Mouse (Mus musculus): ENCODE measurements around the gene Ankrd63. TPM values are rescaled to one million over a fixed set of nuclear protein-coding genes. Genes with fewer than 3 reads are reported as not detected.

Ankrd63 gene
- polyA plus RNA-seq, 1 experiment from 2014 or later = not detected

DNA sequence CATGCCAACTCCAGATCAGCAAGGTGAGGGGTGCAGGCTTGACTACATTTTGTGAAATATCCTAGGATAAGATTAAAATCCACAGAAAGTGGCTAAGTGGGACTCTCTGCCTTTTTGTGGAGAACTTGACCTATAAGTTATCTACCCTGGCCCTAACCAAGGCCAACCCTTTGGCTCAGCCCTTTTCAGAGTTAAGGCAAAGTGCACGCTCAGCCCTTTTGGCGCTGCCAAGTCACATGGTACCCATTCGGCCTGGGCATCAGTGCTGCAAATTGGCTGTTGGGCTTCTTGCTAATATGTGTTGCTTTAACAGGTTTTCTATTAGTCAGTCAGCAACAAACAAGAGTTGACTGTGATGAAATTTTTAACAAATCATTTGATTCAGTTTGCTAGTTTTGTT lies 16.0 kb downstream of the Ankrd63 start:
- no peak overlapping the region for H3K4me2 ChIP-seq (replicated peaks; ENCODE audit: low read depth, low read length)
- DNase-seq (ENCODE audit: low spot score) (no peak), ATAC-seq (ENCODE audit: low FRiP score) (no peak)
- no peak overlapping the region for H3K9ac ChIP-seq (ENCODE audit: low read depth, low read length)
- no peak overlapping the region for H3K4me3 ChIP-seq (ENCODE audit: low read depth, low read length)
- H3K4me1 ChIP-seq (replicated peaks; ENCODE audit: control insufficient read depth, insufficient read depth, low read length) = no peaks in the 10 kb centered on the region
- 97% methylated on average over 3 of the region's 3 CpGs for WGBS
- no peaks in the 10 kb centered on the region for H3K9me3 ChIP-seq (ENCODE audit: control insufficient read depth, low read length)
- H3K36me3 ChIP-seq (ENCODE audit: control insufficient read depth, insufficient read depth, low read length) = no peaks in the 10 kb centered on the region
- peaks cover 3% of the 10 kb centered on the region; the same call in 1 of the 2 replicates for H3K27me3 ChIP-seq (ENCODE audit: control insufficient read depth, insufficient read depth, low read length)
- H3K27ac ChIP-seq (ENCODE audit: low read depth, low read length) = no peak overlapping the region

DNA sequence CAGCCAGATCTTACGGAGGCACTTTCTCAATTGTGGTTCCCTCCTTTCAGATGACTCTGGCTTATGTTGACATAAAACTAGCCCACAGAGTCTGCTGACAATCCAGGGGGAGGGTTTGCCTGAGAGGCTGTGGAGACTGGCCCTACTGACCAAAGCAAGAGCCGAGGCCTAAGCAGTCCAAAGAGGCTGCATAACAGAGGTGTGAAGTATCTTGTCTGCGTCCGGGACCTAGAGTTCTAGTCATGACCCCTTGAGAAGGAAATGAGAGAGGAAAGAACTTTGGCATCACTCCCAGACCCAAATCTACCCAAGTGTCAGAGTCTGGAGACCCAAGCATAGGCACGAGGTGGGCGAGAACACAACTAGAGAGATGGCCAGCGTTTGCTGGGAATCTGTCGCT lies 17.1 kb downstream of the Ankrd63 start:
- DNase-seq (ENCODE audit: low spot score) (no peak), ATAC-seq (ENCODE audit: low FRiP score) (no peak)
- WGBS = 74% methylated on average over 8 of the region's 8 CpGs
- Histone ChIP-seq H3K9me3 (ENCODE audit: control insufficient read depth, low read length) (no peaks in the 10 kb centered on the region), H3K4me1 (replicated peaks; ENCODE audit: control insufficient read depth, insufficient read depth, low read length) (no peaks in the 10 kb centered on the region), H3K9ac (ENCODE audit: low read depth, low read length) (no peak overlapping the region), H3K27me3 (ENCODE audit: control insufficient read depth, insufficient read depth, low read length) (peaks cover 3% of the 10 kb centered on the region; the same call in 1 of the 2 replicates), H3K4me2 (replicated peaks; ENCODE audit: low read depth, low read length) (no peak overlapping the region), H3K36me3 (ENCODE audit: control insufficient read depth, insufficient read depth, low read length) (no peaks in the 10 kb centered on the region), H3K27ac (ENCODE audit: low read depth, low read length) (no peak overlapping the region), H3K4me3 (ENCODE audit: low read depth, low read length) (no peak overlapping the region)

DNA sequence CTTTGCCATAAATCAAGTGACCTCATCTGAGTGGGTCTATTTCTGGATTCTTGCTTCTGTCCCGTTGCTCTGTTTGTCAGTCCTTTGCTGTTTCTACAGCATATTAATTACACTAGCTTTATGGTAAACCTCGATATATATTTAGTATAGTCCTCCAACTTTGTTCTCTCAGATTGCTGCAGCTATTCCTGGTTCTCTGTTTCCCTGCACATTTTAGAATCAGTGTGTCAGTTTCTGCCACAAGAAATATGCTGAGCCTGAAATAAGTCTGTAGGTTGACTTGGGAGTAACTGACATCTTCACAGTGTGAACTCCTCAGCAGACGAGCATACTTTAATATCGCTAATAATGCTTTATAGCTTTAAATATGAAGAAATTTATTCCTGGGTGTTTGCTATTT lies 18.7 kb downstream of the Ankrd63 start:
- Histone ChIP-seq H3K4me2 (replicated peaks; ENCODE audit: low read depth, low read length) (no peak overlapping the region), H3K27me3 (ENCODE audit: control insufficient read depth, insufficient read depth, low read length) (peaks cover 3% of the 10 kb centered on the region; the same call in 1 of the 2 replicates), H3K27ac (ENCODE audit: low read depth, low read length) (no peak overlapping the region), H3K9ac (ENCODE audit: low read depth, low read length) (no peak overlapping the region), H3K9me3 (ENCODE audit: control insufficient read depth, low read length) (no peaks in the 10 kb centered on the region), H3K4me3 (ENCODE audit: low read depth, low read length) (no peak overlapping the region), H3K36me3 (ENCODE audit: control insufficient read depth, insufficient read depth, low read length) (no peaks in the 10 kb centered on the region), H3K4me1 (replicated peaks; ENCODE audit: control insufficient read depth, insufficient read depth, low read length) (no peaks in the 10 kb centered on the region)
- WGBS = 88% methylated on average over 4 of the region's 4 CpGs
- no peak for DNase-seq (ENCODE audit: low spot score)
- ATAC-seq (ENCODE audit: low FRiP score) = no peak

DNA sequence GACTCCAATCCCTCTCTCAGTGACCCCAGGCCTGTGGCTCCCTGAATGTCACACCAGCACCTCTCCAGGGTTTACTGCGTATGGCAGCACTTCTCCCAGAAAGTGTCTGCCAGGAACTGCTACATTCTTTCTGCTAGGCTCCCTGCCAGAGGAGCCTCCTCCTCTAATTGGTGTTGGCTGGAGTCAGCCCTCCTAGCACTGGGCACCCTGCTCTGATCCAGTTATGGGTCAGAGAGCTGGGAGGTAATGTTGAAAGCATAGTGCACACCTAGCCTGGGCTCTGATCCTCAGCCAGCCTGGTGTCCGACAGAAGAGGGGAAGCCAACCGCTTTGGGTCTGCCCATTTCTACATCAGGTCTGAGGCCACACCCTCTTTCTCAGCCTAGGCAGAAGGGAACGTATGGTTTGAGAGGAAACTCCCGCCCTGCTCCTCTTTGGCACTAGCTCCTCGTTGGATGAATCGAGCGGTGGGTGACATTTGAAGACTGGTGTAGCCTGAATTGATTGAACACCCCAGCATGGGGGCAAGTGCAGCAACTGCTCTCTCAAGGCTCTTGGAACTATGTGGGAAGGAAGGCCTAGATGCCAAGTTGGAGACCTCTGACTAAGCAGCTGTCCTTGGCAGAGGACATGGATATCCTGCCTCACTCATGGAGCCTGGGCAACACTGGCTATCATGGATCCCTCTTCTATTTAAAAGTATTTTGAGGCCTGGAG lies 21.1 kb downstream of the Ankrd63 start:
- Histone ChIP-seq H3K9me3 (ENCODE audit: control insufficient read depth, low read length) (no peaks in the 10 kb centered on the region), H3K4me2 (replicated peaks; ENCODE audit: low read depth, low read length) (no peak overlapping the region), H3K27me3 (ENCODE audit: control insufficient read depth, insufficient read depth, low read length) (peaks cover 19% of the 10 kb centered on the region), H3K27ac (ENCODE audit: low read depth, low read length) (no peak overlapping the region), H3K9ac (ENCODE audit: low read depth, low read length) (no peak overlapping the region), H3K36me3 (ENCODE audit: control insufficient read depth, insufficient read depth, low read length) (no peaks in the 10 kb centered on the region), H3K4me3 (ENCODE audit: low read depth, low read length) (no peak overlapping the region), H3K4me1 (replicated peaks; ENCODE audit: control insufficient read depth, insufficient read depth, low read length) (no peaks in the 10 kb centered on the region)
- DNase-seq (ENCODE audit: low spot score) = no peak
- WGBS = 48% methylated on average over 8 of the region's 8 CpGs
- no peak for ATAC-seq (ENCODE audit: low FRiP score)

DNA sequence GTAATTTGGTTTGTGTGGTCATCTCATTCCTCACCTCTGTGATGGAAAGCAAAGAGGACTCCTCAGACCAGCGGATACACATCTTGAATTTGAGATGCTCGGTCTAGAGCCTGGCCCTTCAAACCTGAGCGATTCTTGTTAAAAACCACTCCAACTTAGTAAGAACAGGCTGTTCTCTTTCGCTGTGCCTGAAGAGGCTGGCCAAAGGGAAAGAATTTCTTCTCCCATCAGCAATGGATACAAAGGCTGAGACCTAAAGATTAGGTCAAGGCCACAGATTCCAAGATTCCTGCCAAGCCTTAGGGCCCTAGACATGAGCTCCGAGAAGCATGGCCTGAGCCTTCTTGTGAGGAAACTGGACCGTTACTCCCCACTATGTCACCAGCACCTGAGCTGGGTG lies 22.8 kb downstream of the Ankrd63 start:
- Histone ChIP-seq H3K4me3 (ENCODE audit: low read depth, low read length) (no peak overlapping the region), H3K4me1 (replicated peaks; ENCODE audit: control insufficient read depth, insufficient read depth, low read length) (peaks cover 5% of the 10 kb centered on the region; the same call in 1 of the 2 replicates), H3K27me3 (ENCODE audit: control insufficient read depth, insufficient read depth, low read length) (peaks cover 36% of the 10 kb centered on the region), H3K36me3 (ENCODE audit: control insufficient read depth, insufficient read depth, low read length) (no peaks in the 10 kb centered on the region), H3K9ac (ENCODE audit: low read depth, low read length) (no peak overlapping the region), H3K4me2 (replicated peaks; ENCODE audit: low read depth, low read length) (no peak overlapping the region), H3K9me3 (ENCODE audit: control insufficient read depth, low read length) (no peaks in the 10 kb centered on the region), H3K27ac (ENCODE audit: low read depth, low read length) (no peak overlapping the region)
- ATAC-seq (ENCODE audit: low FRiP score) = no peak
- 92% methylated on average over 6 of the region's 6 CpGs for WGBS
- no peak for DNase-seq (ENCODE audit: low spot score)

DNA sequence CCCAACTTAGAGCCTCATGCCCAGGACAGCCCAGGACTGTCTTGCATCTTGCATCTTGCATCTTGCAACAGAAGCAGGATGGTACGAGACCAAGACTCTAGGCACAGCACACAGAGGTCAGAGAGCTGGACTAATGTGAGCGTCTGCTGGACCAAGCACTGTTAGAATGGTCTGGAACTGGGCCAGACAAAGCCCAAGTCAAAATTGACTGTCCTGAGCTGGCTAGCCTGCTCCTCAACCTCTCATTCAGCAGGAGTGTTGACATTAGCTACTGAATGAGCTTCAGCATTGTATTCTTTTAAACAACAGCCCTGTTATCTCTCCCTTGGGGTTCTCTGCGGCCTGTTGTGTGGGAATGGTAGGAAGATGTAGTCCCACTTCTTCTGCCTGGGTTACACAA lies 24.2 kb downstream of the Ankrd63 start:
- DNase-seq (ENCODE audit: low spot score) (no peak), ATAC-seq (ENCODE audit: low FRiP score) (no peak)
- no peak overlapping the region for H3K4me2 ChIP-seq (replicated peaks; ENCODE audit: low read depth, low read length)
- H3K9me3 ChIP-seq (ENCODE audit: control insufficient read depth, low read length) = no peaks in the 10 kb centered on the region
- no peak overlapping the region for H3K27ac ChIP-seq (ENCODE audit: low read depth, low read length)
- H3K4me3 ChIP-seq (ENCODE audit: low read depth, low read length) = no peak overlapping the region
- no peak overlapping the region for H3K9ac ChIP-seq (ENCODE audit: low read depth, low read length)
- H3K4me1 ChIP-seq (replicated peaks; ENCODE audit: control insufficient read depth, insufficient read depth, low read length) = peaks cover 5% of the 10 kb centered on the region; the same call in 1 of the 2 replicates
- H3K36me3 ChIP-seq (ENCODE audit: control insufficient read depth, insufficient read depth, low read length) = no peaks in the 10 kb centered on the region
- peaks cover 48% of the 10 kb centered on the region for H3K27me3 ChIP-seq (ENCODE audit: control insufficient read depth, insufficient read depth, low read length)
- 75% methylated on average over 3 of the region's 3 CpGs for WGBS

DNA sequence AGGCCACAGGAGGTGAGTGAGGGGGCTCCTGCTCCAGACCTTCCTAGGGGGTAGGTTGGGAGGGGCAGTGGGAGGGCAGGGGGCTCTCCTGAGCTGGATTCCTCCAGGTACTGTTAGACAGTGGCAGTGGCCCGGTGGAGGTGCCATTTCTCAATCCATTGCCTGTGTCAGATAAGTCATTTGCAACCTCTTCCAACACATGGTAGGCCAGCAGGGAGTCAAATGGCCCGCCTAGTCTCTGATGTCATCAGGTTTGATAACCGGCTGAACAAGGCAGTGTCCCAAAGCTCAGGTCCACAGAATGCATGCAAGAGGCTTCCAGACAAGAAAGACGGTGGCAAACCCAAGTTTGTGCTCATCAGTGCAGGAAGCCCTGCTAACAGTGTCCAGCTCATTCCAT lies 25.9 kb downstream of the Ankrd63 start:
- Histone ChIP-seq H3K4me2 (replicated peaks; ENCODE audit: low read depth, low read length) (peak overlapping the region; percentile 95), H3K9me3 (ENCODE audit: control insufficient read depth, low read length) (no peaks in the 10 kb centered on the region), H3K36me3 (ENCODE audit: control insufficient read depth, insufficient read depth, low read length) (no peaks in the 10 kb centered on the region), H3K27ac (ENCODE audit: low read depth, low read length) (no peak overlapping the region), H3K4me3 (ENCODE audit: low read depth, low read length) (peak overlapping the region; percentile 42), H3K27me3 (ENCODE audit: control insufficient read depth, insufficient read depth, low read length) (peaks cover 51% of the 10 kb centered on the region), H3K4me1 (replicated peaks; ENCODE audit: control insufficient read depth, insufficient read depth, low read length) (peaks cover 5% of the 10 kb centered on the region; the same call in 1 of the 2 replicates), H3K9ac (ENCODE audit: low read depth, low read length) (peak overlapping the region; percentile 45; the same call in 1 of the 2 replicates)
- 13% methylated on average over 4 of the region's 4 CpGs for WGBS
- ATAC-seq (ENCODE audit: low FRiP score) (no peak), DNase-seq (ENCODE audit: low spot score) (peak; percentile 30)

DNA sequence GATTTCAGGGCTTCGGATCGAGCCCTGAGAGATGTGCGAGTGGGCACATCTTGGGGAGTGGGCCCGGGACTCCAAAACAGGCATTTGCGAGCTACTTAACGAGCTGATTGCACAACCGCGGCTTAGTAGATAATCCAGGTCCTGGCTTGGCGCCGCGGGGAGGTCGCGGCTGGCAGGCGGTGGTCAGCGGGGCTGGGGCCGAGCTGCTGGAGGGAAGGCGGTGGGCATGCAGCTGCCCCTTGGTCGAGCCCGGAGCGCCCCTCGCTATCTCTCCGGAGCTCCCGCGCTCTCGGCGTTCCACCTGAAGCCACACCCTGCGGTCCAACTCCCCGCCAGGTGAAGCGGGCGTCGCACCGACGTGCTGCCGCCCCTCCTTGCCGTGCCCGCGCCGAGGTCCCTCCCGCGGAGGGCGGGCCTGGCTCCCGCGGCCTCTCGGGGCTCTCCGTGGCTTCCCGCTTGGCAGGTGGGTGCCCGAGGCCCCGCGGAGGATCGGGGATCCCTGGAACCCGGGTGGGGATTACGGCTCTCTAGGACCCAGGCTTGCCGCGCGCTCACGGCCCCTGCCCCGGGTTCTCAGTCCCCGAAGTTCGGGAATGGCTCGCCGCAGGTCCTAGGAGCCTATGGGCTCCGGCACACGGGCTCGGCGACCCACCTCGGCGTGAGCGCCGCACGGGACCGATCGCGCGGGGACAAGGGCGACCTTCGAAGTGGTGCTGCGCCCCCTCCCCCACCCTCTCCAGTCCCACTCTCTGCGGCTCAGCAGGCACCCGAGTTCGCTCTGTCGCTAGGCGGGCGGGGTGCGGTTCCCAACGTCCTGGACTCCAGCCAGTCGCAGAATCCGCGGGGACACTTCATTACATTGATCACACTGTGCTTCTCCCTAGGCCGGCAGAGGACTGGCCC lies 26.7 kb downstream of the Ankrd63 start:
- WGBS = under 1% methylated on average over 77 of the region's 89 CpGs
- Histone ChIP-seq H3K27me3 (ENCODE audit: control insufficient read depth, insufficient read depth, low read length) (peaks cover 51% of the 10 kb centered on the region), H3K4me2 (replicated peaks; ENCODE audit: low read depth, low read length) (peak overlapping the region; percentile 95), H3K9ac (ENCODE audit: low read depth, low read length) (peak overlapping the region; percentile 45), H3K9me3 (ENCODE audit: control insufficient read depth, low read length) (no peaks in the 10 kb centered on the region), H3K4me1 (replicated peaks; ENCODE audit: control insufficient read depth, insufficient read depth, low read length) (peaks cover 5% of the 10 kb centered on the region; the same call in 1 of the 2 replicates), H3K36me3 (ENCODE audit: control insufficient read depth, insufficient read depth, low read length) (no peaks in the 10 kb centered on the region), H3K27ac (ENCODE audit: low read depth, low read length) (no peak overlapping the region), H3K4me3 (ENCODE audit: low read depth, low read length) (peak overlapping the region; percentile 42)
- DNase-seq (ENCODE audit: low spot score) (peak; percentile 56), ATAC-seq (ENCODE audit: low FRiP score) (peak; percentile 35; the same call in 1 of the 2 replicates)

Data from hindbrain, embryonic 11.5 days (tissue).